Mouse (Mus musculus): ENCODE measurements around the gene Gfpt2. TPM values are rescaled to one million over a fixed set of nuclear protein-coding genes. Genes with fewer than 3 reads are reported as not detected.
"Not testable (repeated sequence)": the region's sequence is repeated elsewhere in the genome, so short reads cannot be mapped to it uniquely, and the experiment has no call there.

Gfpt2 gene
- 10 to 100 TPM in 1 of 2 experiments, 1 to 10 TPM in 1; 5.7 to 12.0 TPM for total RNA-seq (2021)
- long read RNA-seq, experiment 1, partial matches to known transcripts = 1 of 4 reads
- long read RNA-seq, experiment 1, other reads (novel, unspliced or antisense) = 0 of 4 reads
- long read RNA-seq, experiment 2, partial matches to known transcripts = 0 of 1 reads
- long read RNA-seq, experiment 2, other reads (novel, unspliced or antisense) = 0 of 1 reads

- DNase-seq = peak; percentile 85 to 86
These were observed at the start of gene Gfpt2 for GRCm38 (mm10) chr11:49793619-49794341. Gene Gfpt2, plus strand, starts transcription at chr11:49794178.

GRCm38 (mm10) chr11:49744981-49745380 is 49.0 kb upstream of the Gfpt2 start:
- no peak for DNase-seq

- no peak for DNase-seq
These were observed 48.1 kb upstream of the Gfpt2 start for GRCm38 (mm10) chr11:49745839-49746238.

GRCm38 (mm10) chr11:49746756-49747155 is 47.2 kb upstream of the Gfpt2 start:
- no peak for DNase-seq

GRCm38 (mm10) chr11:49754958-49755665 is 38.9 kb upstream of the Gfpt2 start:
- peak; percentile 55 to 57 for DNase-seq

GRCm38 (mm10) chr11:49758096-49758495 is 35.9 kb upstream of the Gfpt2 start:
- peak in 1 of 2 experiments; percentile 22 for DNase-seq

- no peak for DNase-seq
These were observed 32.8 kb upstream of the Gfpt2 start for GRCm38 (mm10) chr11:49761130-49761529.

GRCm38 (mm10) chr11:49763555-49763954 is 30.4 kb upstream of the Gfpt2 start:
- DNase-seq = no peak

- no peak for DNase-seq
These were observed 30.0 kb upstream of the Gfpt2 start for GRCm38 (mm10) chr11:49764023-49764422.

- DNase-seq = peak; percentile 44 to 56
These were observed 29.2 kb upstream of the Gfpt2 start for GRCm38 (mm10) chr11:49764639-49765299.

- no peak for DNase-seq
These were observed 28.4 kb upstream of the Gfpt2 start for GRCm38 (mm10) chr11:49765377-49766136.

GRCm38 (mm10) chr11:49766137-49766411 is 27.9 kb upstream of the Gfpt2 start:
- DNase-seq = no peak

- DNase-seq = not testable (repeated sequence)
These were observed 26.5 kb upstream of the Gfpt2 start for GRCm38 (mm10) chr11:49767497-49767896.

- no peak for DNase-seq
These were observed 25.2 kb upstream of the Gfpt2 start for GRCm38 (mm10) chr11:49768781-49769180.

GRCm38 (mm10) chr11:49770676-49771550 is 23.1 kb upstream of the Gfpt2 start:
- DNase-seq = no peak

- no peak for DNase-seq
These were observed 21.7 kb upstream of the Gfpt2 start for GRCm38 (mm10) chr11:49772251-49772650.

- DNase-seq = no peak
These were observed 19.1 kb upstream of the Gfpt2 start for GRCm38 (mm10) chr11:49774894-49775293.

- DNase-seq = no peak
These were observed 15.1 kb upstream of the Gfpt2 start for GRCm38 (mm10) chr11:49778844-49779243.

GRCm38 (mm10) chr11:49780161-49780817 is 13.7 kb upstream of the Gfpt2 start:
- no peak for DNase-seq

- DNase-seq = no peak
These were observed 12.1 kb upstream of the Gfpt2 start for GRCm38 (mm10) chr11:49781833-49782399.
